Comparison of ENCODE assay signal across 9 mouse cellular contexts in genomic region chr17:57106035-57106368, GRCm38 (mm10). TPM values are rescaled to one million over a fixed set of nuclear protein-coding genes. Genes with fewer than 3 reads are reported as not detected.
DNase-seq lines count a peak whose midpoint lies in the region; ATAC-seq and TF ChIP-seq lines count a peak whose summit lies in the region.
"Had no signal": no experiment of that assay in that cellular context is flagged by ENCODE, and none has a peak within 500 bp of the region (broad histone marks: within the 10 kb centered on the region; RNA-seq: fewer than 3 reads in every experiment).

No protein-coding gene starts in this region.

- no peak for ATAC-seq in heart, embryonic 11.5 days (replicated peaks; ENCODE audit: insufficient number of reproducible peaks, low FRiP score, low TSS enrichment)
- ATAC-seq in hindbrain, embryonic 12.5 days (ENCODE audit: low FRiP score): no peak; the same call in 1 of the 2 replicates
- ATAC-seq in midbrain, embryonic 12.5 days (ENCODE audit: low FRiP score, low read depth): no peak

- H3K36me3 ChIP-seq in heart, embryonic 11.5 days (ENCODE audit: control insufficient read depth, insufficient read depth, low read length): no peaks in the 10 kb centered on the region
- H3K36me3 ChIP-seq in ES-Bruce4 (ENCODE audit: control insufficient read depth, insufficient read depth, low read length, poor library complexity, severe bottlenecking): no peaks in the 10 kb centered on the region
- H3K36me3 ChIP-seq in hindbrain, embryonic 12.5 days: no peaks in the 10 kb centered on the region
- H3K36me3 ChIP-seq in midbrain, embryonic 12.5 days: no peaks in the 10 kb centered on the region

- no peak for DNase-seq in heart, postnatal 4 days
- no peak for DNase-seq in adrenal gland, adult 2 months
- DNase-seq in gastrocnemius, postnatal 25 days: no peak
- DNase-seq in thymus, postnatal 14 days: no peak

- TF ChIP-seq EP300 in ES-Bruce4 (IDR thresholded peaks at IDR 0.05; ENCODE audit: insufficient read depth, low read depth, low read length): no peak

- no peak for TF ChIP-seq CTCF in ES-Bruce4 (IDR thresholded peaks at IDR 0.05; ENCODE audit: low read depth, low read length)

- peak overlapping the region; percentile 58 for H3K4me3 ChIP-seq in heart, embryonic 11.5 days (ENCODE audit: low read depth, low read length)
- peak overlapping the region; percentile 85 for H3K4me3 ChIP-seq in ES-Bruce4 (ENCODE audit: low read depth, low read length)
- peak overlapping the region; percentile 60 for H3K4me3 ChIP-seq in hindbrain, embryonic 12.5 days
- H3K4me3 ChIP-seq in midbrain, embryonic 12.5 days: peak overlapping the region; percentile 61

- H3K9ac ChIP-seq in heart, embryonic 11.5 days (ENCODE audit: low read depth, low read length): no peak overlapping the region
- peak overlapping the region; percentile 48; the same call in 1 of the 2 replicates for H3K9ac ChIP-seq in ES-Bruce4 (ENCODE audit: low read depth, poor library complexity, severe bottlenecking)
- peak overlapping the region; percentile 75 for H3K9ac ChIP-seq in hindbrain, embryonic 12.5 days
- H3K9ac ChIP-seq in midbrain, embryonic 12.5 days (replicated peaks): peak overlapping the region; percentile 74

- no peaks in the 10 kb centered on the region for H3K27me3 ChIP-seq in heart, embryonic 11.5 days (ENCODE audit: control insufficient read depth, insufficient read depth, low read length)
- peaks cover 4% of the 10 kb centered on the region; the same call in 1 of the 2 replicates for H3K27me3 ChIP-seq in ES-Bruce4 (ENCODE audit: control insufficient read depth, insufficient read depth, low read length, poor library complexity, severe bottlenecking)
- no peaks in the 10 kb centered on the region for H3K27me3 ChIP-seq in hindbrain, embryonic 12.5 days
- 0 out of 2 replicates have a peak, but pooled peaks cover 6% of the 10 kb centered on the region for H3K27me3 ChIP-seq in midbrain, embryonic 12.5 days

- H3K4me1 ChIP-seq in heart, embryonic 11.5 days (ENCODE audit: control insufficient read depth, insufficient read depth, low read length): no peaks in the 10 kb centered on the region; the same call in 1 of the 2 replicates
- H3K4me1 ChIP-seq in ES-Bruce4 (ENCODE audit: control insufficient read depth, insufficient read depth, low read length): no peaks in the 10 kb centered on the region
- H3K4me1 ChIP-seq in hindbrain, embryonic 12.5 days: peaks cover 21% of the 10 kb centered on the region
- peaks cover 24% of the 10 kb centered on the region for H3K4me1 ChIP-seq in midbrain, embryonic 12.5 days

- TF ChIP-seq POLR2A in ES-Bruce4 (IDR thresholded peaks at IDR 0.05; ENCODE audit: insufficient read depth, low read length): no peak

- H3K4me2 ChIP-seq in heart, embryonic 11.5 days: peak overlapping the region; percentile 90
- H3K4me2 ChIP-seq in hindbrain, embryonic 12.5 days (replicated peaks): peak overlapping the region; percentile 90
- peak overlapping the region; percentile 86 for H3K4me2 ChIP-seq in midbrain, embryonic 12.5 days (replicated peaks)

- H3K27ac ChIP-seq in heart, embryonic 11.5 days (ENCODE audit: low read depth, low read length): no peak overlapping the region
- no peak overlapping the region for H3K27ac ChIP-seq in ES-Bruce4 (ENCODE audit: insufficient read depth, low read length)
- H3K27ac ChIP-seq in hindbrain, embryonic 12.5 days: no peak overlapping the region
- H3K27ac ChIP-seq in midbrain, embryonic 12.5 days (replicated peaks): no peak overlapping the region

- WGBS in heart, embryonic 11.5 days (ENCODE audit: insufficient replicate concordance): 7% methylated on average over 9 of the region's 9 CpGs
- 6% methylated on average over 9 of the region's 9 CpGs for whole genome bisulfite sequencing in hindbrain, embryonic 12.5 days
- WGBS in midbrain, embryonic 12.5 days: 6% methylated on average over 9 of the region's 9 CpGs

- H3K9me3 ChIP-seq in heart, embryonic 11.5 days (replicated peaks; ENCODE audit: control insufficient read depth, low read length): no peaks in the 10 kb centered on the region
- H3K9me3 ChIP-seq in ES-Bruce4 (replicated peaks; ENCODE audit: control insufficient read depth, insufficient read depth, low read length, poor library complexity, severe bottlenecking): no peaks in the 10 kb centered on the region
- no peaks in the 10 kb centered on the region for H3K9me3 ChIP-seq in hindbrain, embryonic 12.5 days (replicated peaks)
- no peaks in the 10 kb centered on the region for H3K9me3 ChIP-seq in midbrain, embryonic 12.5 days

RNA-seq across cellular contexts. Expression of gene Tnfsf9, which starts 0.9 kb away (rescaled TPM):
- 5.5 and 6.7 TPM in 2 replicates for polyA plus RNA-seq in heart, embryonic 11.5 days (2014; fragmentation: Nextera tagmentation; extraction: Ambion mirVana)
- total RNA-seq in heart, postnatal 4 days (2021): under 1 TPM; 0.48 to 0.61 TPM
- 8.1 and 9.1 TPM in 2 replicates for polyA plus RNA-seq in ES-Bruce4 (2011; ENCODE audit: insufficient read depth, insufficient read length, low read depth, missing spikeins)
- 5.8 and 6.1 TPM in 2 replicates for polyA plus RNA-seq in hindbrain, embryonic 12.5 days (2016; fragmentation: Nextera tagmentation; extraction: Ambion mirVana)
- polyA plus RNA-seq in midbrain, embryonic 12.5 days (2016; fragmentation: Nextera tagmentation; extraction: Ambion mirVana): 6.9 and 7.8 TPM in 2 replicates
- under 1 TPM; 0.45 to 0.72 TPM for total RNA-seq in adrenal gland, adult 2 months (2021)
- 1.2 and 1.8 TPM in 2 replicates for polyA plus RNA-seq in adrenal gland, adult 2 months (2012; rRNA removed)
- total RNA-seq in gastrocnemius, postnatal 25 days (2021): under 1 TPM; 0.27 to 0.41 TPM

RNA-seq across cellular contexts. Expression of gene Tubb4a, which starts 18.4 kb away (rescaled TPM):
- polyA plus RNA-seq in heart, embryonic 11.5 days (2014; fragmentation: Nextera tagmentation; extraction: Ambion mirVana): 12.2 and 15.6 TPM in 2 replicates
- 1 to 10 TPM; 5.9 to 6.7 TPM for total RNA-seq in heart, postnatal 4 days (2021)
- 5.8 and 12.6 TPM in 2 replicates for polyA plus RNA-seq in ES-Bruce4 (2011; ENCODE audit: insufficient read depth, insufficient read length, low read depth, missing spikeins)
- polyA plus RNA-seq in hindbrain, embryonic 12.5 days (2016; fragmentation: Nextera tagmentation; extraction: Ambion mirVana): 197 and 227 TPM in 2 replicates
- 189 and 205 TPM in 2 replicates for polyA plus RNA-seq in midbrain, embryonic 12.5 days (2016; fragmentation: Nextera tagmentation; extraction: Ambion mirVana)
- total RNA-seq in adrenal gland, adult 2 months (2021): 1 to 10 TPM; 5.7 to 7.7 TPM
- polyA plus RNA-seq in adrenal gland, adult 2 months (2012; rRNA removed): 3.1 and 3.8 TPM in 2 replicates
- 1 to 10 TPM; 1.1 to 1.3 TPM for total RNA-seq in gastrocnemius, postnatal 25 days (2021)
- total RNA-seq: common myeloid progenitor, adult 5-6 weeks had no signal

RNA-seq across cellular contexts. Expression of gene Dennd1c, which starts 27.7 kb away (rescaled TPM):
- 0.49 and 0.58 TPM in 2 replicates for polyA plus RNA-seq in heart, embryonic 11.5 days (2014; fragmentation: Nextera tagmentation; extraction: Ambion mirVana)
- under 1 TPM; 0.69 to 0.70 TPM for total RNA-seq in heart, postnatal 4 days (2021)
- polyA plus RNA-seq in ES-Bruce4 (2011; ENCODE audit: insufficient read depth, insufficient read length, low read depth, missing spikeins): 6.6 and 8.9 TPM in 2 replicates
- polyA plus RNA-seq in hindbrain, embryonic 12.5 days (2016; fragmentation: Nextera tagmentation; extraction: Ambion mirVana): 3.2 and 3.7 TPM in 2 replicates
- polyA plus RNA-seq in midbrain, embryonic 12.5 days (2016; fragmentation: Nextera tagmentation; extraction: Ambion mirVana): 2.4 and 3.3 TPM in 2 replicates
- 1 to 10 TPM; 1.8 TPM for total RNA-seq in adrenal gland, adult 2 months (2021)
- 2.8 and 3.3 TPM in 2 replicates for polyA plus RNA-seq in adrenal gland, adult 2 months (2012; rRNA removed)
- total RNA-seq in gastrocnemius, postnatal 25 days (2021): 1 to 10 TPM in 1 of 2 experiments, under 1 TPM in 1; 0.31 to 1.2 TPM

RNA-seq across cellular contexts. Expression of gene Cd70, which starts 43.6 kb away (rescaled TPM):
- polyA plus RNA-seq in heart, embryonic 11.5 days (2014; fragmentation: Nextera tagmentation; extraction: Ambion mirVana): not detected in 2 replicates
- not detected for total RNA-seq in heart, postnatal 4 days (2021)
- not detected in 2 replicates for polyA plus RNA-seq in ES-Bruce4 (2011; ENCODE audit: insufficient read depth, insufficient read length, low read depth, missing spikeins)
- polyA plus RNA-seq in hindbrain, embryonic 12.5 days (2016; fragmentation: Nextera tagmentation; extraction: Ambion mirVana): 0.48 TPM in 1 of 2 replicates, not detected in the other
- 0.29 and 0.38 TPM in 2 replicates for polyA plus RNA-seq in midbrain, embryonic 12.5 days (2016; fragmentation: Nextera tagmentation; extraction: Ambion mirVana)
- not detected for total RNA-seq in adrenal gland, adult 2 months (2021)
- polyA plus RNA-seq in adrenal gland, adult 2 months (2012; rRNA removed): not detected in 2 replicates
- total RNA-seq in gastrocnemius, postnatal 25 days (2021): not detected
- total RNA-seq: common myeloid progenitor, adult 5-6 weeks had no signal

RNA-seq across cellular contexts. Expression of gene Slc25a23, which starts 46.3 kb away (rescaled TPM):
- 11.6 and 13.3 TPM in 2 replicates for polyA plus RNA-seq in heart, embryonic 11.5 days (2014; fragmentation: Nextera tagmentation; extraction: Ambion mirVana)
- total RNA-seq in heart, postnatal 4 days (2021): 10 to 100 TPM; 78.3 to 81.6 TPM
- 24.2 and 24.5 TPM in 2 replicates for polyA plus RNA-seq in ES-Bruce4 (2011; ENCODE audit: insufficient read depth, insufficient read length, low read depth, missing spikeins)
- polyA plus RNA-seq in hindbrain, embryonic 12.5 days (2016; fragmentation: Nextera tagmentation; extraction: Ambion mirVana): 18.7 and 22.5 TPM in 2 replicates
- polyA plus RNA-seq in midbrain, embryonic 12.5 days (2016; fragmentation: Nextera tagmentation; extraction: Ambion mirVana): 19.0 and 22.3 TPM in 2 replicates
- total RNA-seq in adrenal gland, adult 2 months (2021): 10 to 100 TPM; 75.8 to 87.5 TPM
- polyA plus RNA-seq in adrenal gland, adult 2 months (2012; rRNA removed): 72.0 and 94.5 TPM in 2 replicates
- total RNA-seq in gastrocnemius, postnatal 25 days (2021): 10 to 100 TPM; 35.8 to 48.9 TPM

Comparison
In these comparisons a context has a peak if more than half of its experiments do, and no peak if none do; other contexts are left out.
1. RNA of gene Tubb4a, which starts 18.4 kb away (polyA plus RNA-seq): 197 to 227 TPM in hindbrain, embryonic 12.5 days and 189 to 205 TPM in midbrain, embryonic 12.5 days; 12.2 to 15.6 TPM in heart, embryonic 11.5 days, 5.8 to 12.6 TPM in ES-Bruce4 and 3.1 to 3.8 TPM in adrenal gland, adult 2 months; every median in the first group is over 10 times any median in the second.
2. Peak in every context shown above with its lines, with median percentiles within 50 percentile points of each other: H3K4me2 ChIP-seq and H3K4me3 ChIP-seq.